Mouse (Mus musculus) embryonic facial prominence, embryonic 13.5 days (tissue): Measurements from ENCODE around the gene Sos2. TPM values are rescaled to one million over a fixed set of nuclear protein-coding genes. Genes with fewer than 3 reads are reported as not detected.

Experiments used
- ATAC-seq: fragments of 200-750 bp; cut with Nextera tagmentation; 2 replicates; pipeline ENCODE4 v1.8.0; 2017; ENCODE audit warnings: low read depth; ENCODE audit not compliant: insufficient number of reproducible peaks, insufficient read depth, low FRiP score, low TSS enrichment
- H3K27ac ChIP-seq: fragments of 300-500 bp; sonication (generic); 2 replicates; pipeline ENCODE4 v1.5.1; 2015; ENCODE audit warnings: moderate library complexity, mild to moderate bottlenecking, inconsistent platforms
- H3K27me3 ChIP-seq: fragments of 300-500 bp; sonication (generic); 2 replicates; pipeline ENCODE4 v1.6.1; 2015; ENCODE audit warnings: mild to moderate bottlenecking, inconsistent platforms
- H3K36me3 ChIP-seq: fragments of 300-500 bp; sonication (generic); 2 replicates; pipeline ENCODE4 v1.6.1; 2015; ENCODE audit warnings: mild to moderate bottlenecking, inconsistent platforms
- H3K4me1 ChIP-seq: fragments of 300-500 bp; sonication (generic); 2 replicates; pipeline ENCODE4 v1.6.1; 2015; ENCODE audit warnings: inconsistent platforms
- H3K4me2 ChIP-seq: fragments of 300-500 bp; sonication (generic); 2 replicates; pipeline ENCODE4 v1.6.1; 2015; ENCODE audit warnings: moderate library complexity, mild to moderate bottlenecking, inconsistent platforms
- H3K4me3 ChIP-seq: fragments of 300-500 bp; sonication (generic); 2 replicates; pipeline ENCODE4 v1.5.1; 2015; ENCODE audit warnings: mild to moderate bottlenecking, inconsistent platforms
- H3K9ac ChIP-seq: fragments of 300-500 bp; sonication (generic); 2 replicates; pipeline ENCODE4 v1.6.1; 2015; ENCODE audit warnings: mild to moderate bottlenecking, inconsistent platforms
- H3K9me3 ChIP-seq: fragments of 300-500 bp; sonication (generic); 2 replicates; pipeline ENCODE4 v1.6.1; 2016; ENCODE audit warnings: inconsistent platforms
- WGBS: fragments of 180-500 bp; shearing (Covaris S2); methylation state at CpG from one replicate; pipeline ENCODE4 v1.1.7; 2015; ENCODE audit warnings: mixed read lengths; 5-methylcytosine and 5-hydroxymethylcytosine counted together
- polyA plus RNA-seq: library from polyadenylated mRNA; unstranded; fragments of >200 nt; fragmentation: Nextera tagmentation; extraction: Ambion mirVana; gene quantifications from 2 replicates; pipeline ENCODE4 v1.2.1, GENCODE M21; 2015

Gene Sos2
- polyA plus RNA-seq, 1 experiment from 2014 or later, result 12.9 TPM

GRCm38 (mm10) chr12:69545456-69546178 lies 136.0 kb downstream of the Sos2 start:
- Histone ChIP-seq H3K27me3 (no peaks in the 10 kb centered on the region), H3K9me3 (no peaks in the 10 kb centered on the region), H3K4me3 (no peak overlapping the region), H3K27ac (no peak overlapping the region), H3K4me1 (no peaks in the 10 kb centered on the region), H3K4me2 (no peak overlapping the region), H3K36me3 (no peaks in the 10 kb centered on the region), H3K9ac (no peak overlapping the region)
- no peak for ATAC-seq
- 72% methylated on average over 12 of the region's 13 CpGs for WGBS

DNA sequence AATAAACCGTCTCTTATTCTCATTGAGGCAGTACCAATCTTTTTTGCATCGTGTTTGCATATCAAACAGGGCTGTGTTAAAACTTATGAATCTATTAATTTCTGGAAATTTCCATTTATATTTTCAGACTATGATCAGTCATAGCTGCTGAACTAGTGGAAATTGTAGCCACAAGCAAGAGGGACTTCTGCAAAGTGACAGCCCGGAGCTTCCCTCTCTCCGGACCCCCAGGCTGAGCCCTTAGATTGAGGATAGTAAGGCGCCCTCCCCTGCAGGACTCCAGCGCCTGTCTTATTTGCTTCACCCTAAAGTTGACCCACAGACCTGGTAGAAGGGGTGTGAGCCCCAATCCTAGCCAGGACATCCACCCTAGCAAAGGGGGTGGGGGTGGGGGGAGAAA lies 136.7 kb downstream of the Sos2 start:
- Histone ChIP-seq H3K9me3 (no peaks in the 10 kb centered on the region), H3K9ac (no peak overlapping the region), H3K36me3 (no peaks in the 10 kb centered on the region), H3K27me3 (no peaks in the 10 kb centered on the region), H3K4me1 (no peaks in the 10 kb centered on the region), H3K4me3 (no peak overlapping the region), H3K27ac (no peak overlapping the region), H3K4me2 (no peak overlapping the region)
- no peak; the same call in 1 of the 2 replicates for ATAC-seq
- WGBS, result 85% methylated on average over 6 of the region's 6 CpGs

DNA sequence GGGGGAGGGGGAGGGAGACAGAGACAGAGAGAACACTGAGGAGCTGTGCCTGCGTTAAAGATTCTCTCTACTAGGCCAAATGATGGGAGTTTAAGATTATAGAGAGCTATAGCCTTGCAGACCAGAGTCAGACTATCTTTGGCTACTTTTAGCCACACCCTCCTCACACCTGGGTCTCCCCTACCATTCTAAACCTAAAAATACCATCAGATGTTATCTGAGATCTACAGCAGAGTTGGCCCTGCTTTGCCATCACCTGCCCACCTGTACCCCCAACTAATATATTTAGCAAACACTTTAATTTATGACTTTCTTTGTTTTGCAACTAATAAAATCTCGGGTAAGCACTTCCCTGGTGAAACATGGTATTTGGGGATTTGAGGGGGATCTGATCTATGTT lies 137.1 kb downstream of the Sos2 start:
- H3K9ac ChIP-seq, result no peak overlapping the region
- H3K4me2 ChIP-seq, result no peak overlapping the region
- H3K27me3 ChIP-seq, result no peaks in the 10 kb centered on the region
- H3K36me3 ChIP-seq, result no peaks in the 10 kb centered on the region
- no peak overlapping the region for H3K27ac ChIP-seq
- H3K4me3 ChIP-seq, result no peak overlapping the region
- whole genome bisulfite sequencing, result 59% methylated on average over 2 of the region's 2 CpGs
- no peaks in the 10 kb centered on the region for H3K9me3 ChIP-seq
- H3K4me1 ChIP-seq, result no peaks in the 10 kb centered on the region
- ATAC-seq, result no peak

DNA sequence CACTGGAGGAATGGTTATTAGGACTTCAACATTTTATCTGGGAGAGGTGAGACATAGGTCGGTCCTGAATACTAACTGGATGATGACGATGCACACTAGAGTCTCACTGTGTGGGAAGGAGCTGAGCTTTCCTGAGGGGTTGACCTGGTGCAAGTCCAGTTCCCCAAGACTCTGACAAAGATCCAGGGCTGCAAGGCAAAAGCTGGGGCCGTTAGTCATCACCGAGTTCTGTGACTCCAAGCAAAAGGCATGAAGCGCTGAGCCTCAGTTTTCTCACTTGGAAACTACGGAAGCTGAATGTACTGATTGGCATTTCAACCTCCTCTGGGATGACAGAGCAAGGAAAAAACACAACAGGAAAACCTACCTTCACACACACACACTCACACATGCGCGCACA lies 139.3 kb downstream of the Sos2 start:
- ATAC-seq, result no peak
- H3K4me3 ChIP-seq, result no peak overlapping the region
- no peaks in the 10 kb centered on the region for H3K9me3 ChIP-seq
- H3K4me2 ChIP-seq, result no peak overlapping the region
- 94% methylated on average over 8 of the region's 8 CpGs for WGBS
- H3K4me1 ChIP-seq, result peaks cover 21% of the 10 kb centered on the region
- H3K27me3 ChIP-seq, result no peaks in the 10 kb centered on the region
- H3K36me3 ChIP-seq, result no peaks in the 10 kb centered on the region
- no peak overlapping the region for H3K27ac ChIP-seq
- H3K9ac ChIP-seq, result no peak overlapping the region

DNA sequence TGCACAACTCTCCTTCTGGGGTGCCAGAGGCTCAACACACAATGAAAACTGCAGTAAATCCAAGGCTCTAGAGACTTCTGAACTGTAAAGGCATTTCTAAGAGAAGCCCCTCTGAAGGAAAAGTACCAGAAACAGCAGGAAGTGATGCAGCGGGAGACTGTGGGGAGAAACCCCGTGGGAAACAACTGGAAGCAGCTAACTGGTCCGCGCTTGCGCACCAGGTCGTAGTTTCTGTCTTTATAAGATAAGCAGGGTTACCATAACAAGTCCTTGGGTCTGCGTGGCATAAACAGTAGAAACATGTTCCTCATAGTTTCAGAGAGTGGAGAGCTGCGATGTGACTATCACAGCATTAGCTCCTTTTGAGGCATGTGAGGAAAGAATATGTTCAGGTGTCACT lies 140.0 kb downstream of the Sos2 start:
- 78% methylated on average over 8 of the region's 8 CpGs for whole genome bisulfite sequencing

GRCm38 (mm10) chr12:69539353-69539752 lies 142.3 kb downstream of the Sos2 start:
- H3K27ac ChIP-seq, result peak overlapping the region; percentile 88; the same call in 1 of the 2 replicates
- WGBS, result 69% methylated on average over 7 of the region's 7 CpGs

More for the DNA sequence above, 140.0 kb downstream of the Sos2 start:
- Histone ChIP-seq H3K27ac (no peak overlapping the region), H3K4me3 (no peak overlapping the region), H3K4me1 (peaks cover 28% of the 10 kb centered on the region), H3K9me3 (no peaks in the 10 kb centered on the region), H3K27me3 (no peaks in the 10 kb centered on the region), H3K4me2 (no peak overlapping the region), H3K36me3 (no peaks in the 10 kb centered on the region), H3K9ac (no peak overlapping the region)
- ATAC-seq, result no peak

DNA sequence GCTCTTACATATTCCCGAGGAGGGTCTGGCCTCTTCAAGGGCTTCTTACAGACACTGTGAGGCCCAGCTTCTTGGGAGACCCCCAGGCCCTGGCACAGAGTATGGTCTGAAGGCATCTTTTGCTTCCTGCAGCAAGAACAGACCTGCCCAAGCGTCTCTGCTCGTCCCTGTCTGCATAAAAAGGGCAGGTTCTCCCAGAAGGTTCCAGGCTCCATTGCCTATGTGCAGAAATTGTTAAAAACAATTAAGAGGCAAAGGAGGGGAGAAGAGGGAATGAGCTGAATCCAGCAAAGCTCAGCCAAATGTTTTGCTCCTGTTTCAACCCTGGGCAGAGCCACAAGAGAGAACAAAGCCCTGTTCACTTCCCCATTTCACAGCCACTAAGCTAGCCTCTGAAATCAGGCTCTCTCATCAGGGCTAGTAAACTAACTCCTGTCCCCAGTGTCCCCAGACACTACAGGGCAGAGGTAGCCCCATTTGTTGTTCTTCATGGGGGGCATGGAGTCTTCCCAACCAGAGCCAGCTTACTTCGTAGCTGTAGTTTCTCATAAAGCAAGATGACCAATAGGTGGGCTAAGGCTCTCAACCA lies 143.2 kb downstream of the Sos2 start:
- 43% methylated on average over 4 of the region's 4 CpGs for WGBS
- Histone ChIP-seq H3K4me2 (peak overlapping the region; percentile 51), H3K4me3 (no peak overlapping the region), H3K27ac (peak overlapping the region; percentile 88), H3K27me3 (no peaks in the 10 kb centered on the region), H3K4me1 (peaks cover 30% of the 10 kb centered on the region), H3K36me3 (no peaks in the 10 kb centered on the region), H3K9me3 (no peaks in the 10 kb centered on the region), H3K9ac (0 out of 2 replicates have a peak overlapping the region, but pooled peaks have one; percentile 33)
- 0 out of 2 replicates have a peak, but pooled peaks have one; percentile 61 for ATAC-seq

More at GRCm38 (mm10) chr12:69539353-69539752, 142.3 kb downstream of the Sos2 start:
- H3K4me2 ChIP-seq, result no peak overlapping the region
- H3K4me1 ChIP-seq, result peaks cover 30% of the 10 kb centered on the region
- no peak overlapping the region for H3K9ac ChIP-seq
- ATAC-seq, result no peak
- H3K36me3 ChIP-seq, result no peaks in the 10 kb centered on the region
- no peaks in the 10 kb centered on the region for H3K9me3 ChIP-seq
- H3K27me3 ChIP-seq, result no peaks in the 10 kb centered on the region
- no peak overlapping the region for H3K4me3 ChIP-seq

- Histone ChIP-seq H3K4me2 (peak overlapping the region; percentile 51), H3K27me3 (no peaks in the 10 kb centered on the region), H3K27ac (peak overlapping the region; percentile 88), H3K9me3 (no peaks in the 10 kb centered on the region), H3K36me3 (no peaks in the 10 kb centered on the region), H3K9ac (peak overlapping the region; percentile 33), H3K4me3 (no peak overlapping the region), H3K4me1 (peaks cover 30% of the 10 kb centered on the region)
- ATAC-seq, result peak; percentile 38; the same call in 1 of the 2 replicates
- 20% methylated on average over 19 of the region's 19 CpGs for WGBS
Measured at GRCm38 (mm10) chr12:69537675-69538361, 143.8 kb downstream of the Sos2 start.

DNA sequence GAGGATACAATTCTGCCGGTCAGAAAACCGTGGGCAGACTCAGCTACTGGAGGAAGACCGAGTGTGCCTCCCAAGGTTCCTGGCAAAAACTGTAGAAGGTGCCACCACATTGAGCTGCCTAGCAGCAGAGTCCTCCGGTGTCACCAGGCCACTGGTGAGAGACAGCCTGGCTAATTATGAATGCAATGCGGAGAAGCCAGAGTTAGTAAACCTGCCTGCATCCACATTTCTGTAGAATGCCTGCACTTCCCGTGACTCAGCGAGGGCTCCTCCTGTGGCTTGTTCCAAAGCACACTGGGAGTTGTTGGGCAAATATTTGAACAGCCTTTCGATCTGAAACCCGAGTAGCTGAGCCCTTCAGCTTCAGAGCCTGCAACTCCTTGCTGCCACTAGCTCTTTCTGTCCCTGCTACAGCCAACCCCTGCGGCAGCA lies 144.4 kb downstream of the Sos2 start:
- no peaks in the 10 kb centered on the region for H3K36me3 ChIP-seq
- no peaks in the 10 kb centered on the region for H3K9me3 ChIP-seq
- H3K4me2 ChIP-seq, result peak overlapping the region; percentile 51
- H3K27me3 ChIP-seq, result no peaks in the 10 kb centered on the region
- WGBS, result 25% methylated on average over 10 of the region's 10 CpGs
- H3K4me1 ChIP-seq, result peaks cover 30% of the 10 kb centered on the region
- peak overlapping the region; percentile 16; the same call in 1 of the 2 replicates for H3K9ac ChIP-seq
- no peak for ATAC-seq
- peak overlapping the region; percentile 88 for H3K27ac ChIP-seq
- no peak overlapping the region for H3K4me3 ChIP-seq

GRCm38 (mm10) chr12:69536616-69537242 lies 144.9 kb downstream of the Sos2 start:
- Histone ChIP-seq H3K27ac (peak overlapping the region; percentile 88), H3K36me3 (no peaks in the 10 kb centered on the region), H3K4me3 (no peak overlapping the region), H3K4me1 (peaks cover 30% of the 10 kb centered on the region), H3K27me3 (no peaks in the 10 kb centered on the region), H3K4me2 (peak overlapping the region; percentile 51), H3K9ac (peak overlapping the region; percentile 16; the same call in 1 of the 2 replicates), H3K9me3 (no peaks in the 10 kb centered on the region)
- no peak for ATAC-seq
- WGBS, result 78% methylated on average over 10 of the region's 10 CpGs
